Mouse (Mus musculus) hindbrain, postnatal 0 days (tissue): ENCODE measurements around the gene Eya4. TPM values are rescaled to one million over a fixed set of nuclear protein-coding genes. Genes with fewer than 3 reads are reported as not detected.

Experiments used
- ATAC-seq: fragments of 200-750 bp; cut with Nextera tagmentation; 2 replicates; pipeline ENCODE4 v1.8.0; 2017; ENCODE audit warnings: mild to moderate bottlenecking, moderate TSS enrichment, moderate library complexity
- DNase-seq: peaks from one replicate; pipeline ENCODE4 v3.0.0-alpha.2; 2015; ENCODE audit warnings: low spot score
- H3K27ac ChIP-seq: fragments of 300-500 bp; sonication (generic); 2 replicates; pipeline ENCODE4 v1.5.1; 2014; ENCODE audit warnings: mild to moderate bottlenecking
- H3K27me3 ChIP-seq: fragments of 300-500 bp; sonication (generic); 2 replicates; pipeline ENCODE4 v1.6.1; 2014; ENCODE audit warnings: low read length, mixed read lengths; ENCODE audit not compliant: insufficient read depth
- H3K36me3 ChIP-seq: fragments of 300-500 bp; sonication (generic); 2 replicates; pipeline ENCODE4 v1.6.1; 2014; ENCODE audit warnings: low read length, mixed read lengths; ENCODE audit not compliant: insufficient read depth
- H3K4me1 ChIP-seq: fragments of 300-500 bp; sonication (generic); 2 replicates; pipeline ENCODE4 v1.6.1; 2014; ENCODE audit warnings: antibody characterized with exemption, low read length, mixed read lengths; ENCODE audit not compliant: insufficient read depth
- H3K4me2 ChIP-seq: fragments of 300-500 bp; sonication (generic); 2 replicates; pipeline ENCODE4 v1.6.1; 2014; ENCODE audit warnings: low read depth, mild to moderate bottlenecking, low read length, moderate library complexity, mixed read lengths
- H3K4me3 ChIP-seq: fragments of 300-500 bp; sonication (generic); 2 replicates; pipeline ENCODE4 v1.5.1; 2014; ENCODE audit warnings: low read length
- H3K9ac ChIP-seq: fragments of 300-500 bp; sonication (generic); replicated peaks from 2 replicates; pipeline ENCODE4 v1.6.1; 2014; ENCODE audit warnings: mild to moderate bottlenecking, low read length, moderate library complexity, mixed read lengths
- H3K9me3 ChIP-seq: fragments of 300-500 bp; sonication (generic); 2 replicates; pipeline ENCODE4 v1.6.1; 2016; ENCODE audit warnings: low read length, mixed read lengths
- CTCF ChIP-seq: IDR thresholded peaks from 2 replicates; pipeline ENCODE4 v1.5.1; 2016; ENCODE audit warnings: antibody characterized with exemption, control low read depth, low read depth
- WGBS: fragments of 180-500 bp; shearing (Covaris S2); extraction: QIAGEN DNeasy Blood & Tissue Kit; methylation state at CpG from one replicate; pipeline ENCODE4 v1.1.7; 2014; 5-methylcytosine and 5-hydroxymethylcytosine counted together
- polyA plus RNA-seq: library from polyadenylated mRNA; unstranded; fragments of >200 nt; fragmentation: Nextera tagmentation; extraction: Ambion mirVana; gene quantifications from 2 replicates; pipeline ENCODE4 v1.2.1, GENCODE M21; 2015
- total RNA-seq: library from RNA; depleted of rRNA; stranded (reverse); fragments of >200 nt; gene quantifications from 2 replicates; pipeline ENCODE4 v1.2.3, GENCODE M21; 2014

Eya4 gene
- total and polyA plus RNA-seq, 2 experiments from 2014 or later = 0.60 to 1.4 TPM

DNA sequence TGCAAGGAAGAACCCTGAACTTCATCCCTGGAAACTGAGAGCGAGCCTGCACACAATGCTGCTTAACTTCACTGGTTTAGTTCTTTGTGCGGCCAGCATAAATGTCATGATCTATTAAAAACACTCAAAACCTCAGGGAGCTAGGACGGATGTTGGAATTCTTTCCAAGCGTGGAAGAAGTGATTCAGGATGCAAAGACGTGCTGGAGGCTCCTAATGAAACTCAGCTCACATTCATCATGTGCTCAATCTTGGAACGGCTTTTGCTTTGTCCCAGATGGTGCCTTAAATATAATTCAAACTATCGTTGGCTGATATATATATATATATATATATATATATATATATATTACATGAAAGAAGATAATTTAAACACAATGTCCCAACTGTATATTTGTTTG lies 58.1 kb downstream of the Eya4 start:
- Histone ChIP-seq H3K4me3 (no peak overlapping the region), H3K36me3 (no peaks in the 10 kb centered on the region), H3K27me3 (no peaks in the 10 kb centered on the region), H3K4me1 (no peaks in the 10 kb centered on the region), H3K4me2 (no peak overlapping the region), H3K9ac (no peak overlapping the region), H3K9me3 (no peaks in the 10 kb centered on the region), H3K27ac (no peak overlapping the region)
- DNase-seq = no peak
- no peak for TF ChIP-seq CTCF
- 70% methylated on average over 7 of the region's 7 CpGs for WGBS
- no peak for ATAC-seq

DNA sequence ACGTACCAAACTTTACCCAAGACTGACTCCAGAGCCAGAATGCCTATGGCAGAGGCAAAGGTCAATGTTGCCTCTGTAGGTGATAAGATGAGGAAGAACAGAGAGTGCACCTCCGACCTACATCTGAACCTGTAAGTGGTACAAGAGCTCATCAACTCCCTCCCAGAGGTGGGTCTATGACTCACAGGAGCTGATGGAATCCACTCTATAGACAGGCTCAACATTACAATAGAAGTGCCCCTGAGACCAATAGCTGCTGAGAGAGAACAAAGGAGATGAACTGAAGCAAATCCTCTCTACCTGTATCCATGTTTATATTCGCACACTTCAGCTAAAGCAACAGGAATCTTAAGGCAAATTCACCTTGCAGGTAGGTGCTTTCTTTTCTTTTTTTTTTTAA lies 73.2 kb downstream of the Eya4 start:
- no peaks in the 10 kb centered on the region for H3K36me3 ChIP-seq
- ATAC-seq (no peak), DNase-seq (no peak)
- WGBS = 93% methylated on average over 3 of the region's 3 CpGs
- no peak overlapping the region for H3K9ac ChIP-seq
- H3K4me1 ChIP-seq = no peaks in the 10 kb centered on the region
- H3K4me2 ChIP-seq = no peak overlapping the region
- H3K27me3 ChIP-seq = no peaks in the 10 kb centered on the region
- H3K27ac ChIP-seq = no peak overlapping the region
- no peak for TF ChIP-seq CTCF
- H3K4me3 ChIP-seq = no peak overlapping the region
- H3K9me3 ChIP-seq = no peaks in the 10 kb centered on the region

DNA sequence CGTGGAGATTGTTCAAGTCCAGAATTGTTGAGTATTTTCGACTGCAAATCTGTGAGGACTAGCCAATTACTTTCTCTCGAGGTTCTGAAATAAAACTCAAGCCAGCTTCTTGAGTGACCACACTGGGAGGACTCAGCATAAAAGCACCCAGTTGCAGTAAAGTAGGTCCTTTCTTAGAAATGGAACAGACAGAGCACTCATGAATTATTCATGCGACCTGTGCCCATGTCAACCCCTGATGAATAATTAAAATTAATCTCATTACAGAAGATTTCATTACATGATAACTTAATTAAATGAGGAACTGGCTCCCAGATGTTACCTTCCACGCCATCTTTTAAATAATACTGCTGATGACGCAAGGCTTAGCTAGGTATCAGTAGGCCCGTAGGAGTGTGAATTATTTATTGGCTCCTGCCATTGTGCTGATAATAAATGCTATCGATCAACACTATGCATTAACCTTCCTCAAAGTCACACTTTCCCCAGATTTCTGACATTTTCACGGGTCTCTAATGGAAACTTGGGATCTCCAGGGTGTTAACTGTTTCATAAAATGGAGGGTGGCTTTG lies 79.5 kb downstream of the Eya4 start:
- ATAC-seq (no peak), DNase-seq (no peak)
- no peak overlapping the region for H3K9ac ChIP-seq
- no peaks in the 10 kb centered on the region for H3K9me3 ChIP-seq
- H3K4me3 ChIP-seq = no peak overlapping the region
- TF ChIP-seq CTCF = no peak
- H3K4me1 ChIP-seq = no peaks in the 10 kb centered on the region
- 42% methylated on average over 9 of the region's 9 CpGs for WGBS
- H3K4me2 ChIP-seq = no peak overlapping the region
- no peaks in the 10 kb centered on the region for H3K27me3 ChIP-seq
- H3K27ac ChIP-seq = no peak overlapping the region
- H3K36me3 ChIP-seq = no peaks in the 10 kb centered on the region

DNA sequence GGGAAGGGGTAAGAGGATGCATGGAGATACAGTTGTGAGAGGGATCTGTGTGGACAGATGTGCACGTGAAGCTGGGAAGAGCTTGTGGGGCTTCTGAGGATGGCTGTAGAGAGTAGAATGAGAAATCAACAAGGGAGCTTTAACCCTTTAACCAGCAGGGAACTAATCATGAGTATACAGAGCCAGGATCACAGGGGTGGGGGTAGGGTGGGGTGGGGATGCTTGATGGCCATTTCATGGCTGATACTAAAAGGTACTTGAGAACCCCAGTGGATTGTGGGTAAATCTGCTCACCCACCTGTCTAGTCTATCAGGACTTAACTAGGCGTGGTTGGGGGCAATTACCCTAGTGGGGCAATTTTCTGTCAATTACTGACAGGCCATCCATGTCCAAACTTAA lies 80.1 kb downstream of the Eya4 start:
- WGBS = 77% methylated on average over 2 of the region's 2 CpGs

DNA sequence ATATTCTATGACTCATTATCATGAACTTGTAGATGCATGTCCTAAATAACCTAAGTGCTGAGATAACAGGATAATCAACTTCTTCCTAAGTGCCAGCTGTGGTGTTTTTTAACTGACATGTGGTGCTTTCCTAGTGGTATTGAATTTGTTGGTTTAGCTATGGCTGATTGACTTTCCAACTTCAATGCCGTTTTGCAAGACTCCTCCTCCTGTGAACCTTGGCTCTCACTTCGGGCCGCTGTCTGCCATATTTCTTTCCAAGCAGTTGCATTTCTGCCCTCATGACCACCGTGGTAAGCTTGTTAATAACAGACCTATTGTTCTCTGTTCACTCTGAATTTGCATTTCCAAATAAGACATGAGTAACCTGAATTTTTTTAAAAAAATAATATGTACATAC lies 98.4 kb downstream of the Eya4 start:
- TF ChIP-seq CTCF = no peak
- ATAC-seq (no peak), DNase-seq (no peak)
- no peak overlapping the region for H3K4me2 ChIP-seq
- no peaks in the 10 kb centered on the region for H3K27me3 ChIP-seq
- H3K4me3 ChIP-seq = no peak overlapping the region
- H3K9ac ChIP-seq = no peak overlapping the region
- H3K36me3 ChIP-seq = no peaks in the 10 kb centered on the region
- H3K4me1 ChIP-seq = no peaks in the 10 kb centered on the region
- H3K27ac ChIP-seq = no peak overlapping the region
- 43% methylated on average over 4 of the region's 4 CpGs for WGBS
- H3K9me3 ChIP-seq = no peaks in the 10 kb centered on the region

More for the DNA sequence above, 80.1 kb downstream of the Eya4 start:
- H3K9me3 ChIP-seq = no peaks in the 10 kb centered on the region
- no peaks in the 10 kb centered on the region for H3K27me3 ChIP-seq
- TF ChIP-seq CTCF = no peak
- no peak overlapping the region for H3K4me2 ChIP-seq
- no peaks in the 10 kb centered on the region for H3K4me1 ChIP-seq
- H3K4me3 ChIP-seq = no peak overlapping the region
- DNase-seq = no peak
- no peak overlapping the region for H3K9ac ChIP-seq
- no peak overlapping the region for H3K27ac ChIP-seq
- no peaks in the 10 kb centered on the region for H3K36me3 ChIP-seq
- no peak for ATAC-seq

DNA sequence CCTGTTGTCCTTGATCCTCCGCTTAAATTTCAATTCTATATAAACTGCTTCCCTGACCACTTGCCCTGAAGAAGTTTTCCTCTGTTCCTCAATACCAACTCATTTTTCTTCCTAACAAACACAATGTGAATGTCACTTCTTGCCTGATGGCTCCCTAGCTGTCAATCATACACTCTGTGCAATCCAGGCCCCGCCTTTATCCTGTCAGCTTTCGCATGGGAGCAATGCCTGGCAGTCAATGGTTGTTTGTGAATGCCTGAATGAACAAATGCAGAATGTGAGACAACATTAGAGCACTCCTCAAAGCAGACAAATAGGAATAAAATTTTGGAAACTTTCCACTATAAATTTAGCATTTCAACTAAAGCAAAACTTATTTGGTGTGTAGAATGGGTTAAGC lies 104.1 kb downstream of the Eya4 start:
- H3K27ac ChIP-seq = no peak overlapping the region
- no peaks in the 10 kb centered on the region for H3K9me3 ChIP-seq
- no peak overlapping the region for H3K4me3 ChIP-seq
- H3K4me2 ChIP-seq = no peak overlapping the region
- no peak for ATAC-seq
- no peaks in the 10 kb centered on the region for H3K4me1 ChIP-seq
- DNase-seq = no peak
- 57% methylated on average over 3 of the region's 3 CpGs for WGBS
- H3K9ac ChIP-seq = no peak overlapping the region
- TF ChIP-seq CTCF = no peak
- H3K27me3 ChIP-seq = no peaks in the 10 kb centered on the region
- H3K36me3 ChIP-seq = no peaks in the 10 kb centered on the region

DNA sequence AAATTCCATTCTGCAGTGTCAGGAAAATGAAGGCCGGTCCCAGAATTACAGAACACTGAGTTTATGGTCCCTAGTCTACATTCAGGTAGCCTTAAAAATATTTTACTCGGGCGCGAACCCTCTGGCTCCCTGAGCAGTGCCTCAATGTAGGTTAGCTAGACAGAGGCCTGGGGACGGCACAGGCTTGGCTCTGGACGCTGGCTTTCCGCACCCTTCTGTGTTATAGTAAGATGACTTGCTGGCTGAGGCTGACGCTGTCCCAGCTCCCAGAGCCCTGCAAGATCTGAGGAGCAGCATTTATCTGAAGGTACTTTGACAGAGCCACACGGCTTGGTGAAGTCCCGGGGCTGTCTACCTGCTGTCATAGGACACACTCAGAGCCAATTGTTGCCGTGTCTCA lies 113.7 kb downstream of the Eya4 start:
- no peak for TF ChIP-seq CTCF
- no peak overlapping the region for H3K4me3 ChIP-seq
- 63% methylated on average over 11 of the region's 11 CpGs for WGBS
- no peak overlapping the region for H3K4me2 ChIP-seq
- ATAC-seq (no peak), DNase-seq (no peak)
- H3K36me3 ChIP-seq = no peaks in the 10 kb centered on the region
- H3K27ac ChIP-seq = no peak overlapping the region
- H3K27me3 ChIP-seq = no peaks in the 10 kb centered on the region
- H3K9ac ChIP-seq = no peak overlapping the region
- H3K9me3 ChIP-seq = no peaks in the 10 kb centered on the region
- H3K4me1 ChIP-seq = no peaks in the 10 kb centered on the region
